Mouse (Mus musculus): ENCODE data around the gene Myo1g. TPM values are rescaled to one million over a fixed set of nuclear protein-coding genes. Genes with fewer than 3 reads are reported as not detected.
"Not testable (repeated sequence)": the region's sequence is repeated elsewhere in the genome, so short reads cannot be mapped to it uniquely, and the experiment has no call there.

Myo1g gene
- total RNA-seq, 2 experiments from 2014 or later = 0.45 to 1.1 TPM

DNA sequence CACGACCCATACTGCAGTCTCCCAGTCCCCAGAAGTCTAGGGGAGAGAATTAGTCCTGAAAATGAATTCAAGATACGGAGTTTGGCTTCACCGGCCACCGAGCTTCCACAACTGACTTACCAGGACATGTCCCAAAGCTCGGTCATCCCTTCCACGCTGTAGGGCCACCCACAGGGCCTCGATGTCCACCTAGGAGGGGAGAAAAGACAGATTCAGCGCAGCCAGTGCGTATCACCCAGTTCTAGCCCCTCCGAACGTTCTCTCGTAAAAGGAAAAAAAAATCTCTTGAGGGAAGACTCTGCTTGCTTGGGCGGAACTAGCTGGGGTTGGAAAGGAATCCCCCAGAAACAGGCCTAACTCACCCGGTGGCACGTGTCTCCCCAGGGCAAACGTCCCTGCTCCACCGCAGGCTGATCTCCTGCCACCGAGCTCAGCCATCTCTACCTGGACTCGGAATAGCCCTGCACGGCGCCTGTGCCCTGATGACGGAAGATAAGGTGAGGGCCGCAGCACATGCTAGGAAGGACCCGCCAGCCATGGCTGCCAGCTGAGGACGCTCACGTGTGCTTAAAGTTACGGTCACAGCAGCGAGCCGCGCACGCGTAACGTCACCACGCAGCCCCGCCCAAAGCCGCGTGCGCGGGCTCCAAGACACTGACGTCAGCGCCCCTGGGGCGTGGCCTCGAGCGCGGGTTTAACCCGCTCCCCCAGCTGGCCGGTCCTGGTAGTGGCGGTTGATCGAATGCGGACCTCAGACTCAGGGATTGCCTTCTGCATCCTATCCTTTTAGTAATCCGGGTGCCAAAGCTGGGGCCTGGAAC is 7.6 kb upstream of the Myo1g start:
- peak; percentile 96 for DNase-seq

DNA sequence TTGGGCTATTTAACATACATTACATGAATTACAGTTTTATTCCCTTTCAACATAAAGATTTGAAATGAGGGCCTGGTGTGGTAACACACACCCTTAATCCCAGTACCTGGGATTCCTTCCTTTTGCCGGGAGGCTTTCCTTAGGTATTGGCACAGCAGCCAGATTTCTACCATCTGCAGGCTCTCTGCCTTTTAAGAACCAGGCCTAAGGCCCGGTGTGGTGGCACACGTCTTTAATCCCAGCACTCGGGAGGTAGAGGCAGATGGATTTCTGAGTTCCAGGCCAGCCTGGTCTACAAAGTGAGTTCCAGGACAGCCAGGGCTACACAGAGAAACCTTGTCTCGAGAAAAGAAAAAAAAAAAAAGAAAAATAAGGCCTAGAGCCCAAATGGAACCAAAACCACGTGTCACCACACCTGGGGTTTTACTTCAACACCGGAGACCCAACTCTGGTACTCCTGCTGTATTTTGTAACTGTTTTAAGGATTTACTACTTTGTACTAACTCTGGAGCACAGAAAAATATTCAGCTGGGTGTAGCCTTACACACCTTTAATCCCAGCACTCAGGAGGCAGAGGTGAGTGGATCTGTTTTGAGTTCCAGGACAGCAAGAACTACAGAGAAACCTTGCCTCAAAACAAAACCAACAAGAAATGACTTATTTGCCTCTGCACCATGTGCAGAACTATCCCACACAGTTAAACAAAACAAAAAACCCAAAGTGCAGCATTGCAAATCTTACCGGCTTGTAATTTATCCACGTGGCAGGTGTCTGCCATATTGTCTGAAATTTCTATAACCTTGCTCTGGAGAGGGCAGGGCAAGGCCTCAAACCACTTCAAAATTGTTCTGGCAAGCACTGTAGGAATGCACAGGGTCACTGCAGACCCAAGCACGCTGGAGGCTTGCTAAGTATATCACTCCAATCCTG is 6.8 kb upstream of the Myo1g start:
- no peak for DNase-seq

GRCm38 (mm10) chr11:6526526-6527255 is 5.9 kb upstream of the Myo1g start:
- not testable (repeated sequence) for DNase-seq

DNA sequence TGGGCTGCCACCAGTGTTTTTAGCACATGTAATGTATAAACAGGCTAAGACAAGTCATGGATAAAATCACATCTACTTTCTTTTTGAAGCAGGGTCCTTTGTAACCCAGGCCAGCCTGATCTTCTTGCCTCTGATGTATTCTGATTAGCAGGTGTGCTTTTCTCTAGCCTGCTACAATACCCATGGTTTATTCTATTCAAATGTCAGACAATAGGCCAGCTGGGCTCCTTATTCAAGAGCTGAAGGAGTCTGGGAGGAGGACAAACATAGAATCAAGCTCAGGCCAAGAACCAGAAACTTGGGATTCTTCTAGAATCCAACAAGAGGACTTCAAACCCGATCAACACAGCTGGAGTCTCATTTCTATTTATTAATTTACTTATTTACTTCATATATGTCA is 4.5 kb upstream of the Myo1g start:
- no peak for DNase-seq

GRCm38 (mm10) chr11:6524880-6525238 is 4.1 kb upstream of the Myo1g start:
- DNase-seq = no peak

DNA sequence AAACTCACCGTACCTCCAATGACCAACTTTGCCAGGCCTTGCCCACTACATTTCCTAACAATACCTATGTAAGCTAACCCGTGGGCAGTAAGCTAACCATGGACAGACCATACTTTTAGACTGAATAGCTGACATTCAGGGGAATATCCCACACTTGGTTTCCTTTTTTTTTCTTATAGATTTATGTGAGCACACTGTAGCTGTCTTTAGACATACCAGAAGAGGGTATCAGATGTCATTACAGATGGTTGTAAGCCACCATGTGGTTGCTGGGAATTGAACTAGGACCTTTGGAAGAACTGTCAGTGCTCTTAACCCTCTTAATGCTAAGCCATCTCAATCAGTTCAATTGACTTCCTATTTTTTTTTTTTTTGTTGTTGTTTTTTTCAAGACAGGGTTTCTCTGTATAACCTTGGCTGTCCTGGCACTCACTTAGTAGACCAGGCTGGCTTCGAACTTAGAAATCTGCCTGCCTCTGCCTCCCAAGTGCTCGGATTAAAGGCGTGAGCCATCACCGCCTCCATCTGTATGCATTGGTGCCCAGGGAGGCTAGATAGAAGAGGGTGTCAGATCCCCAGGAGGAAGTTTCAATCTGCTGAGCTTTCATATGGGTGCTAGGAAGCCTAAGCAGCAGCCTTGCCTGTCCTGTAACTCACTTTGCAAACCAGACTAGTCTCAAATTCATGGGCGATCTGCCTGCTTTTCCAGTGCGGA is 3.6 kb upstream of the Myo1g start:
- no peak for DNase-seq

DNA sequence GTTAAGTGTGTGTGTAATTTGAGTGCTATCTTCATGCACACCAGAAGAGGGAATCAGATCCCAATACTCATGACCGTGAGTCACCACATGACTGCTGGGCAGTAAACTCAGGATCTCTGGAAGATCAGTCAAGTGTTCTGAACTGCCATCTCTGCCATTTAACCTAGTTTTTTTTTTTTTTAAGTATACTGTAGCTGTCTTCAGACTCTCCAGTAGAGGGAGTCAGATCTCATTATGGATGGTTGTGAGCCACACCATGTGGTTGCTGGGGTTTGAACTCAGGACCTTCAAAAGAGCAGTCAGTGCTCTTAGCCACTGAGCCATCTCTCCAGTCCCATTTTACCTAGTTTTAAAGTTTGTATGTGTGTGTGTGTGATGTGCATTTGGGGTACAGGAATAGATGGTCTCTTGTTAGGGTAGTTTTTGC is 2.9 kb upstream of the Myo1g start:
- DNase-seq = no peak

GRCm38 (mm10) chr11:6522782-6523525 is 2.2 kb upstream of the Myo1g start:
- no peak for DNase-seq

DNA sequence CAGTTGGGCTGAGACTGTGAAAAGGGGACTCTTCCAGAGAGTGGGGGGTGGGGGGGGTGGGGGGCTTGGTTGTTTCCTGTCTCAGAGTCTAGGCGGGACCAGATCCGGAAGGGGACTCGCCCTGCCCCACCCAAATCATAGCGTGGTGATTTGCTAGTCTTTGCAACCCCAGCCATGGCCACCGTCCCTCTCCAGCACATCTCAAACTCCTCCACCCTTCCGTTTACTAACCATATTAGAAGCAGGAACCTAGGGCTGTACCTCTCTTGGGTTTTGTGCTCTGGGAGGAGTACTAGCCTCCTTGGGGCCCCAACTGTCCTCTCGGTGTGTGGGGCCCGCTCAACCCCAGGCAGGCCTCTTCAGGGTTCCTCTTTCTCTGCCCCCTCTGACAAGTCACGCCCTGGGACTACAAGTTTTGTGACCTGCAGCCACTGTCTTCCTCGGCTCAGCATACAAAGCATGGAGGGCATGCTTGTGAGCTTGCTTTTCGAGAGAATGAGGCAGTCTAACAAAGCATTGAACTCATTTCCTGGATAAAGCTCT is 1.2 kb downstream of the Myo1g start:
- DNase-seq = no peak

DNA sequence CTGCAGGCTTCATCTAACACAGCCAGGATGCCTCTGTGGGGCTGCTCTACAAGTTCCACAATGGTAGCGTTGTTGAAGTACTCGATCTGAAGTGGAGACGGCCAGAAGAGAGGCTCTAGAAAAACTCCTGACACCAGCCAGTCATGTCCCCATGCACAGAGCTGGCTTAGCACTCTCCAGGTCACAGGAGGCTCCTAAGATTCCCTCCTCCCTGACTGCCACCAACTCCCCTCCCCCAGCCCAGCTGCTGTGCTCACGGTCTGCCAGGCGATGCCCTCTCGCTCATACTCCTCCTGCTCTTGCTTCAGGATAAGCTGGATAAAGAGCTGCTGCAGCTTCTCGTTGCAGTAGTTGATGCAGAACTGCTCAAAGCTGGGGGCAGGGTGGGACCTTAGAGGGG is 5.9 kb downstream of the Myo1g start:
- DNase-seq = no peak

GRCm38 (mm10) chr11:6508269-6508876 is 12.4 kb downstream of the Myo1g start:
- DNase-seq = no peak

DNA sequence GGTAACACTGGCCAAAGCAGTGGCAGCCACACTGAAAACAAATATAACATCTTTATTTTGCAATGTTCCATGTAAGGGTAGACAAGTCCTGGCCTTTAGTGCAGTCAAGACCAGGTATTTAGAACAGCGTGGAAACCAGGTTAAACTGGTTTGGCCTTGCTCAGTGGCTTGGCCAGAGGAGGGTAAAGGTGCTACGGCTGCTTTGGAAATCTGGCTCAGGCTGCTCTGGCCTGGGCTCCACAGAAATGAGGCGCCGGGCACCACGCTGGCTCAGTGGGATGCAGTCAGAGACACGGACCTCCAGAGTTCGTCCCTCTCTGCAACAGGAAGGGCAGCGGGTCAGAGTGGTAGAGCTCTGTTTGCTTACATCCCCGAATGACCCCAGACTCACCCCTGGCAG is 14.2 kb downstream of the Myo1g start:
- DNase-seq = no peak

DNA sequence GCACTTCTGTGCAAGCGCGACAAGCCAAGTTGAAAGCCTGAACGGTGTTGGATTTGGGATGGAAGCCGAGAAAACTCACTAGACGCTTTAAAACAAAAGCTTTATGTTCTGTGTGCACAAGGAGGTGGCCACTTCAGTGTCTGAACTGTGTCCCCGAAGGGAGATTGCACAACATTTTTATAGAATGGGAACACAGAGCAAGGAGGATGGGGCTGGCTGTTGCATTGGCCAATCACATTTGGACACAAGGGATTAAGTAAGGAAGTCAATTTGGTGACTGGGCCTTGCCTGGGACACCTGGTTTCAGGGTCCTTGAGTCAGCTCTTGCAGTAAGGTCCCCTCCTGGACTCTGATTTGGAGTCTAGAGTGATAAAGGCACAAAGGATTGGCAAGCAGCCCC is 16.1 kb downstream of the Myo1g start:
- no peak for DNase-seq

GRCm38 (mm10) chr11:6504226-6504625 is 16.5 kb downstream of the Myo1g start:
- DNase-seq = no peak

GRCm38 (mm10) chr11:6502506-6502905 is 18.3 kb downstream of the Myo1g start:
- no peak for DNase-seq

- no peak for DNase-seq
These were observed 23.3 kb downstream of the Myo1g start for GRCm38 (mm10) chr11:6497311-6497948.

GRCm38 (mm10) chr11:6489691-6490503 is 30.9 kb downstream of the Myo1g start:
- DNase-seq = no peak

DNA sequence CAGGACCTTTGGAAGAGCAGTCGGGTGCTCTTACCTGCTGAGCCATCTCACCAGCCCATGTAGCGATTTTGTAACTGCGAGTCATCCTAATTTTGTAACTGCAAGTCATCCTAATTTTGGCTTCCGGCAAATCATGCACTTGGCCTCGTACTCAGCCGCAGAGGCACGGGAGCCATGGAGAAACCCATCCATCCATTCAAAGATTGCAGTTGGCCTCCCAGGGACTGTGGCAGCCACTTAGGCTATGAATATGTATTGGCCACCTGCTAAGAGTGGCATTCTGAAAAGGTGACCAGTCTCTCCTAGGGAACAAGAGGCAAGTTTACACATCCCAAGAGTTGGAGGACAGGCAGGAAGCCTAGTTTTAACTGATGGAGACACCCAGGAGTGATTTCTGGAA is 31.5 kb downstream of the Myo1g start:
- no peak for DNase-seq

DNA sequence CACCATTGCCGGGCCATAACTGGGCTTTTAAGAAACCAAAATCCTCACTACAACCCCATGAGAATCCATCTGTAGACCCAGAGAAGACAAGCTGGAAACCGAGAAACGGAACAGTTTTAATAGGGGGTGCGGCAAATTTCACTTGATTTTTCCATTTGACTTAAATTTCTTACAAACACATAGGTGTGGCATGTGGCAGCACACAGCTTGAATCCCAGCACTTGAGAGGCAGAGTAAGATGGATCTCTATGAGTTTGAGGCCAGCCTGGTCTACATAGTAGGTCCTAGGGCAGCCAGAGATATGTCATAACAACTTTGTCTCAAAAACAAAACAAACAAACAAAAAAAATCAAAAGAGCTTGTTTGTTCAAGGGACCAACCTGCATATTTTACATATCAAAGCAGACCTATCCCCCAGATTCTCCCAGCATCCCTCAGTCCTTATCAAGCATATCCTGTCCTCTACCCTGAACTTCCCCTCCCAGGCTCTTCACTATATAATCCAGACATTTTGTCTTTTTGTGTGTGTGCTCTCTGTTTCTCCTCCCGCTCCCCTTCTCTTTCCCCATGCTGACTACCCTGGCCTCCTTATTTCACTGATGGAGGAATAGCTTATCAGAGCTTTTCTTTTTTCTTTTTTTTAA is 32.6 kb downstream of the Myo1g start:
- DNase-seq = no peak

Data from layer of hippocampus, postnatal 36 days (tissue).